Mouse (Mus musculus) small intestine, adult 2 months (tissue): Measurements from ENCODE around the gene Olfr119.

ENCODE experiments used
- CTCF ChIP-seq: fragments of 200-500 bp; IDR thresholded peaks from 2 replicates; pipeline ENCODE4 v1.5.1; 2012; ENCODE audit warnings: low read depth, mild to moderate bottlenecking, control low read depth, inconsistent platforms, low read length, moderate library complexity, mixed read lengths; ENCODE audit not compliant: insufficient replicate concordance, insufficient read length; ENCODE audit errors: extremely low read depth
- POLR2A ChIP-seq: fragments of 200-500 bp; IDR thresholded peaks from 2 replicates; pipeline ENCODE4 v1.6.1; 2012; ENCODE audit warnings: low read depth, mild to moderate bottlenecking, control low read depth, inconsistent platforms, low read length, moderate library complexity

GRCm38 (mm10) chr17:37721508-37721907, 25.1 kb downstream of the Olfr119 start, which contains the start of gene Olfr120:
- TF ChIP-seq POLR2A (no peak), CTCF (no peak)
